Mouse (Mus musculus): ENCODE measurements around the gene Moap1.

Gene Moap1

DNA sequence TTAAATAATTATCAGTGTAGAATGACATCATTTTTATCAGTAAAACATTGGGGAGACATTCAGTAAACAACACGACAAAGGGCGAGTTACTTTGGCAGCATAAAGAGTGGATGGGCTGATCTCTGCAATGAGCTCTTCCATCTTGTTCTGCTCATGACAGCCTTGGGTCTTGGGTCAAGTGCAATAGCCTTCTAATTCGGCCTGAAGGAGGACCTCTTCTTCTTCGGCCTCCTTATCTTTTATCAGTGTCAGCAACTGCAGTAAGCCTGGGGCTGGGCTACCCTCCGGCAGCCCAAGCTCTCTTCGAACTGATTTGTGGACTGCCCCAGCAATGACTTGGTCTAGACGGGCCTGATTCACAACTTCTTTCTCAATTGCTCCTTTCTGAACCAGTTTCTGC lies 1.4 kb downstream of the Moap1 start:
- DNase-seq (ENCODE audit: low read depth, low spot score), result no peak

DNA sequence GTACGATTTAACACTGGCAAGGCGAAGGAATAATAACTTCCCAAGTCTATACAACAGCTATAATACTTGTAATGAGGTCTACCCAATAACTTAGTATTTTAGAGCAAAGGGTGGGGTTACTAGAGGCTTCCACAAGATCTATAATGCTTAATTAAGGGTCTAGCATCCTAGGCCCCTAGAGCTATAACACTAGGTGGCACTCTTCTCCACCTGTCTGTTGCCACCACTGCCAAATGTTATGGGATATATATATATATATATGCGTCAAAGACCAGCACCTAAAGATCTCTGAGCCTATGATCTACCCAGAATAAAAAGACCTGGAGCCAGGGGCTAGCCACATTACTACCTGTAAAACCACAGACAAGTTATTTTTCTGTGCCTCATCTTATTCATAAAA lies 3.2 kb downstream of the Moap1 start:
- no peak for DNase-seq (ENCODE audit: low read depth, low spot score)

DNA sequence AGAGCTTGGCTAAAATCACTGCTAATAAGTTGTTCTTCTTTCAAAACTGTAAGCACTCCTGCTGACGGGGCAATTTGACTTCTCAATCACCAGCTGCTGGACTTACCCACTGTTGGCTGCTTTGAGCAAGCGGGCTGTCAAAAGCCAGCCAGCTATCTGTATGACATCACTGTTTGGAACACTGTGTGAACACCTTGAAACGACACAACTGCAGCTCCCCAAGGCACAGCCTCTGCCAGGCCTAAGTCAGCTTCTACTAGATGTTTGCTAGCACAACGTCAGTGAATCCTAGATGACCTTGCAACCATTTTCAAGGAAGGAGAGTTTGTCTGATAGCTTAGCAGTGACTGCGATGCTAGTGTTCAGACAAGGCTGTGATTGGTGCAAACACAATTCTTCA lies 4.4 kb downstream of the Moap1 start:
- DNase-seq (ENCODE audit: low read depth, low spot score), result no peak

DNA sequence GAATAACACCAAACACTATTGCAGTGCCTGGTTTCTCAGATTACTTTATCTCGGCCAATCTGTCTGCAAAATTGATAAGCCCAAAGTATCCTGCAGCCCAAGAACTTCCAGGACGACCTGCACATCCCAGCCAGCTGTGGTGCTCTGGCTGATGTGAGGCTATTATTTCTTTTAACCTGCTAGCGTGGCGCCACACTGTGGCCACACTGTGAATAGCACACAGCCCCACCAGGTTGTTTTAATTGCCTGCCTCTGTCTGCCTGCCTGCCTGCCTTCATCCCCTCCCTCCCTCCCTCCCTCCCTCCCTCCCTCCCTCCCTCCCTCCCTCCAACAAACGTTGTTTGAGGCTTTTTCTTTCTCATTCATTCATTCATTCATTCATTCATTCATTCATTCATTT lies 10.1 kb downstream of the Moap1 start:
- no peak for DNase-seq (ENCODE audit: low read depth, low spot score)

DNA sequence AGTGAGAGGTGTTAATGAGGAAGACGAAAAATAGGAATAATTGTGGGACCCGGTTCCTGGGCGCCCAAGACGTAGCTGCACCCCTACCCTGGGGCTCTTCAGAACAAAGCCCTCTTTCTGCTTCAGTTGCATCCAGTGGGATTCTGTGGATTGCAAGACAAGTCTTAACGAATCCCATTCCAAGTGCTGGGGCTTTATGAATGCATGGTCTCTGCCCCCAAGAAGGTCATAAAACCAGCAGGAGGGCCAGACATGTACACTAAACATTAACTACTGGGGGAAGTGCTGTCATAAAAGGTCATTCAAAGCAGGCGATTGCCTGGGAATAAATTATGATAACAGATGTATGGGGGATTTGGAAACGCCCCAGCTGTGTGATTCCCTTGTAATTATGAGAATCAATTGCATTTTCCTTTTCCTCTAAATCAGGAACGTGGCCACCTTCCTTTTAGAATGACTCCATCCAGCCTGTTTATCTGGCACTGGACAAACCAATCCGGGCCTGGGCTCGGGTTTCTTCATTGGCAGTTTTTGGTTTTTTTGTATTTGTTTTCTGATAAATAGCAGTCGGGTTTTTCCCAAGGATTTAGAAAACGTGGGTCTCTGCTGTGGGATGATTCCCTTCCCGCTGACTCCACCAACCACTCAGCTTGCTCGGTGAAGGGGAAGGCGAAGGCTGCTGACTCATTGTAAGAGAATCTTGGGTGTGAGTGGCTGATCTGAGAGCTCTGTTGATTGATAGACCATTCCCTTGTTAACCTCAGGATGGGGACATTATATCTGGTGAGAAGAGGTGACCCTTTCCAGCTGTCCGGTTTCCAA lies 12.5 kb downstream of the Moap1 start:
- no peak for DNase-seq (ENCODE audit: low read depth, low spot score)

DNA sequence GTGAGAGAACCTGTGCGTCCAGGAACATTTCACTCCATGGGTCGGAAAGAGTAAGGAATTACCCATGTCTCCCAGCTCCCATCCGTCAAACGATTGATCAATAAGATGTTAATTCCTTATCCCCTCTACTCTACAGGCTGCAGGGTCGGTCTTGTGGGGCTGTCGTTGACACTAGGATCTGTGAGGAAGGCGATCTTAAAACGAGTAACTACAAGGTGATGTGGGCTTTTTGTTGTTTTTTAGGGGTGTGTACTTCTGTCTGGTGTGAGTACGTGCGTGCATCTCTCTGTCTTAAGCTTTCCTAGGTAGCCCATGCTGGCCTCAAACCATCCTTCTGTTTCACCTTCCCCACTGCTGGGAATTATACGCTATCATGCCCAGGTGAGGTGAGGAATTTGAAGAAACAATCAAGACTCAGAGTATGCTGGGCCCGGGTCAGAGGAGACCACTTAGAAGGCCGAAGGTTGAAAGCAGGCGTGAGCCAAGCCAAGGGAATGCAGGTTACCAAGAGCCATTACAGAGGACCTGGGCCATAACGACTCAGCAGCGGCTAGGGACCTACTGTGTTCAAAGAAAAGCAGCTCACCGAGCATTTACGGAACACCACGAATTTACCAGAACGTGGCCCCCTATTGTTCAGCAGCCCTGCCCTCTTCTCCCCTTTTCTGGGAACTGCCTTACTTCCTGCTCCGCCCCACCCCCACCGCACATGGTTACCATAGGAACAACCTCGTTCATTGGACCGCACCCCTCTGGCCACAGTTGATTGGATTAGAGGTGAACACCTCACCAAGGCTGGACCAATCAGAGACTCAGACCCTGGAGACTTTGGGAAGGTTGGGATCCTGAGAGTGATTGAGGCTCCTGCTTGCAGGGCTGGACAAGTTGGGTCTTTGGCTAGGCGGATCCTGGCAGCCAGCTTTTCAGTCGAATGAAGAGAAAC lies 13.3 kb downstream of the Moap1 start:
- DNase-seq (ENCODE audit: low read depth, low spot score), result peak; percentile 68

DNA sequence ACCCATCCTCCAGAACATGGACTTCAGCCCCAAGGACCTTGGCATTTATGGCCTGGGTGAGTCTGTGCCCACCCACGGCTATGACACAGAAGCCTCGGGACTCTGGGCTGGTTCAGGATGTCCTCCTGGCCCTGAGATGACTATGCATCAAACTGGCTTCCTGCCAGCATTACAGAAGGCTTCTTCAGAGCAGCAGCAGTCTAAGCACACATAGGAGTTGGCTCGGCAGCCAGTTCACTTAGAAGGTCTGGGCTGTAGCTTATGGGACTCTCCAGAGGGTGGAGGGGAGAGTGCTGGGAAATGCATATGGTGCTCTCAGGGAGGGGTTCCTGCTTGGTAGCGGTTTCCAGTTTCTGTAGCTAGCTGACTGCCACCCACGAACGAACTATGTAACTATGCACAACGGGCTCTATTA lies 17.7 kb downstream of the Moap1 start:
- DNase-seq (ENCODE audit: low read depth, low spot score), result no peak

DNA sequence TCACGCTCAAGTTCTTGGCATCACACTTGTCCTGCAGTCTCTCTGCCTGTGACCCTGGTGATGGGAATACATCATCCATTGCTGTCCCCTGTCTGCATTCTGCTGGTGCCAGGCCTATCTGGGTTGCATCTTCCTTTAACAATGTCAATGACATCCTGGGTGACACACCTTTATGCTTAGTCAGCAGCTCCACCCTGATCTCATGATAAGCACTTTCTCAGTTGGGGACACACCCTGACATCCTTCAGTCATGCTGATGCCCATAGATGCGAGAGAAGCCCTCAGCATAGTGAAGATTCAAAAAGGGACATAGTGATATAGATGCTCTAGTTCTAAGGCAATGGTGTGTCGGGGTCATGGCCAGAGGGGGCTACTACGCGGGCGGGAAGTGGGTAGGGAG lies 18.3 kb downstream of the Moap1 start:
- DNase-seq (ENCODE audit: low read depth, low spot score), result no peak

DNA sequence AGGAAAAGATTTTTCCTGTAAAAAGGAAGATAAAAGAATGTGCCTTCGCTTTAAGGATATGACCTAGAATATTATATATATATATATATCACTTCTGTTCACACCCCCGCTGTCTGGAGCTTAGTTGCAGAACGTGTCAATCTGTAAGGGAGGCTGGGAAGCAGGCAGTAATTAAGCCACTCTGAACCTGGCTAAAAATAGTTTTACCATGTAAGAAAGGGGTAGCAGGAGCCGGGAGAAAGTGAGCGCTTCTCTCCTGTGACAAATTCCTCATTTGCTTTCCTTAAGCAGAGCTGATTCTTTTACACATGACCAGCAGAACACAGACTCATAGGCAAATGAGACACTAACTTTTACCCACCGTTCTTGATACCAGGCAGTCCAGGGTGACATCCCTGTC lies 19.6 kb downstream of the Moap1 start:
- peak; percentile 89 for DNase-seq (ENCODE audit: low read depth, low spot score)

DNA sequence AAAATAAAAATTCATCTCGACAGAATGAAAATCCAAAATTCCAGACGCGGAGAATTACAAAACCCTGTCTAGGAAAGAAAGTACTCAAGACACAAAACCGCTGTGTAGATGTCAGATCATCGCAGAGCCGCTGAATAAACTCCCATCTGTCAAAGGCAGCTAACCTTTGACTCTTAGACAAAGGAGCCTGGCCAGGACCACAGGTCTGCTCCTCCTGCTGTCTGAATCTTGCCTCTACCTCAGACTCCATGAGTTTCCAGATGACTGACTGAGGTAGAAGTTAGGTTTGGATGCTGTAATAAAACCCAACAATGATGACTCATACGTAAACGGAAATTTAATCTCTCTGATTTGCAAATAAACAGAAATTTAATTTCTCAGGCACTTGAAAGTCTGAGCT lies 20.5 kb downstream of the Moap1 start:
- no peak for DNase-seq (ENCODE audit: low read depth, low spot score)

DNA sequence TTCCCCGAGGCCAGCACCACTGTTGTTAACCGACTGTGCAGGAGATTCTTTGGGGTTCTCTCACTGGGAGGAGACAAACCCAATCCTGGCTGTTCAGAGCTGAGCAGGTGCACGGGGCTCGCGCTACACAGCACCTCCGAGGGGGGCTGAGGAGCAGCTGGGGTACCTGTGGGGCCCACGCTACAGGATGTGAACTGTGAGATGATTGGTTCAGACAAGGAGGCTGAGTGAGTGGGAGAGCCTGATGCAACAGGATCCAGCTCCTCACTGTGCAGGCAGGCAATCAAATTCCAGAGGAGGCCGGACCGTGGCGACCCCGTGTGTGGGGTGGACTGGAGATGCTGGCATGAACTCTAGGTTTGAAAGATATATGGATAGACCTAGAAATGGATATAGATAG lies 21.0 kb downstream of the Moap1 start:
- no peak for DNase-seq (ENCODE audit: low read depth, low spot score)

DNA sequence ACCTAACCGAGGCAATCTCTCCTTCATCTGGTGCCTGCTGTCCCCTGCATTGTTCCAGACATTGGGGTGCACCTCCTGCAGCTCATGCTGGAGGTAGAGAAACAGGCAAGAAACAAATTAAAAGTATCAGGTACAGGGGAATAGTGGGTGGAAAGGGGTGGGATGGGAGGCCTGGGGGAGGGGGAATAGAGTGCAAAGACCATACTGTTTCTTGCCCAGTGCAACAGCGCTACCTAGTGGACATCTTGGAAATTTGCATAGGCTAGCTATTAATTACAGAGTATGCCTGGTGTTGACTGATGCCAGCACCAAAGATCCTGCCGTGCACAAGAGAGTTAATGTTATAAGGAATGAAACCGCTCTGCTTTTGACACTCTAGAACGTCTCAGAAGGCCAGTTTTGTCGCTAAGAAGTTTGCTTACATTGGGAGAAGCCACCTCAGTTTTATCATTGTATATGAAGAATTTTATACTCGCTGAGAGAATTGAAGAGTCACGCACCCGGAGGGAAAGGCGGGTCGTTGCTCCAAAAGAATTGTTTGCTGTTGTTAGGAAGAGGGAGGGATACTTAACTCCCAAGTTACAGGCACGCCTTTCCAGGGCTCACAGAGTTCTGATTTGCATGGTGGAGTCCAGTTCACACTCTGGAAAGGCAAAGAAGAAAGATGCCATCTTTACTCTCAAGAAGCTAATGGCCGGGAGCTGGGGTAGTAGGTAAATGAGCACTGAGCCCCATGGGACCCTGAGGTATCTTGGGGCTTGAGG lies 23.7 kb downstream of the Moap1 start:
- no peak for DNase-seq (ENCODE audit: low read depth, low spot score)

DNA sequence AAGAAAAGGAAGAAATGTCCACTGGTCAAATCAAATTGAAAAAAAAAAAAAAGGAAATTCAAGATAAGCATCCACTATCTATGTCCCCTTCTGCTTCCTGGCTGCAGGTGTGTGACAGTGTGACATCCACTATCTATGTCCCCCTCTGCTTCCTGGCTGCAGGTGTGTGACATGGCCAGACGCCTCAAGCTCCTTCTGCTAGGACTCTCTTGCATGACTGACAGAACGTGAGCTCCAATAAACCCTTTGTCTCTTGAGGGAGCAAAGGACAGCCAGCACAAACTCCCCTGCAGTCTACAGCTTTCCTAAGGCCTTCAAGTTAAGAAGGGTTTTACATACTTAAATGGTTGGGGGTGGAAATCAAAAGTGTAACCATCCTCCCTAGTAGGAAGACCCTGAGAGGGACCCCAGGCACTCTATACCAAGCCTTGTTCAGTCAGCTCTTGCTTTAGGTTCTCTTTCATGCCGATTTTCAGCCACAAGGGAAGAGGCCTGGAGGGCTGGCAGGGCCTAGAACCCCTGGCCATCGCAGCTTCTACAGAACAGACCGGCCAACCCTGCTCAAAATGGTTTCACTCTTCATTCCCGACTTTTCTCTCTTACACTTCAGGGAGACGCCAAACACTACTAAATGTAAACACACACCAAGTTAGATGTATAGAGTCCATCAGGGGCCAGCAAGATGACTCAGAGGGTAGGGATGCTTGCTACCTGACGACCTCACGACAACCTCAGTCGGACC lies 28.6 kb downstream of the Moap1 start:
- no peak for DNase-seq (ENCODE audit: low read depth, low spot score)

DNA sequence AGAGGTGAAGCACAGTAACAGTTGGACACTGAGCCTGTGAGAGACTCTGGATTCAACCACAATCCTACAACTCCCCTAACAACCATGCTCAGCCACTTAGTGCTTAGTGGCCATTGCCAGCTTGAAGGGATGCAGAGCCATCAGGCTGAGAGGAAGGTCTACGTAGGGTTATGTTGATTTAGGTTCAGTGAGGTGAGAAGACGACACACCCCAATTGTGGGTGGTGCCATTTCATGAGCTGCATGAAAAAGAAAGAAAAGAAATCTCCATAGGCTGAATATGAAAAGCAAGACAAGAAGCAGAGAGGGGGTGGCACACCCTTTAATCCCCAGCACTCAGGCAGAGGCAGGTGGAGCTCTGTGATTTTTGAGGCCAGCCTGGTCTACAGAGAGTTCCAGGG lies 29.3 kb downstream of the Moap1 start:
- DNase-seq (ENCODE audit: low read depth, low spot score), result no peak

DNA sequence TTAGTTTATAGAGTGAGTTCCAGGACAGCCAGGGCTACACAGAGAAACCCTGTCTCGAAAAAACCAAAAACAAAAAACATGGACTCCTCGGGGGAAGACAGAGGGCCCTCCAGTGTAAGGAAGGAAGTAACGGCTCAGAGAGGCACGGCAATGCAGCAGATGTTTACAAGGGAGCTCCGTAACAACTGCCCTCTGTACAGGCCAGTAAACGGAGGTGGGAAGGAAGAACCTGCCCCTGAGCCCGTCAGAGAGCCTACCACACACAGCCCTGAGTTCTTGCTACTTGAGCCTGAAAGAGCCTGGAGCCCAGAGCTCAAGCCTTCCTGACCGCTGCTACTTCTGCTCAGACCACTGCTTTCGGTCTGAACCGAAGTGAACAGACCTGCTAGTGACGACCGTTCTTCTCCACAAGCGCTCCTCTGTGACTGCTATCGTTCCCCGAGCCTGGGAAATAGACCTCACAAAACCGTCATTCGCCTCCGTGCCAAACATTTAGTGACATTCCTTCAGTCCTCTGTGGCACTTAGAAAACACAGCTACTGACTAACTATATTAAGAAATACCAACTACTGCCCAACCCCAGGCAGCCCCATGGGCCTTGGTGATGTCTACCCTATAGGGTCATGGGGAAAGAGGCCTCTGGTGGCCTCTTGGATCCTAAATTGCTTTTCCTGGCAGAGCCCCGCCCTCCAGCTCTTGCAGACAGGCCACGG lies 30.2 kb downstream of the Moap1 start:
- no peak for DNase-seq (ENCODE audit: low read depth, low spot score)

DNA sequence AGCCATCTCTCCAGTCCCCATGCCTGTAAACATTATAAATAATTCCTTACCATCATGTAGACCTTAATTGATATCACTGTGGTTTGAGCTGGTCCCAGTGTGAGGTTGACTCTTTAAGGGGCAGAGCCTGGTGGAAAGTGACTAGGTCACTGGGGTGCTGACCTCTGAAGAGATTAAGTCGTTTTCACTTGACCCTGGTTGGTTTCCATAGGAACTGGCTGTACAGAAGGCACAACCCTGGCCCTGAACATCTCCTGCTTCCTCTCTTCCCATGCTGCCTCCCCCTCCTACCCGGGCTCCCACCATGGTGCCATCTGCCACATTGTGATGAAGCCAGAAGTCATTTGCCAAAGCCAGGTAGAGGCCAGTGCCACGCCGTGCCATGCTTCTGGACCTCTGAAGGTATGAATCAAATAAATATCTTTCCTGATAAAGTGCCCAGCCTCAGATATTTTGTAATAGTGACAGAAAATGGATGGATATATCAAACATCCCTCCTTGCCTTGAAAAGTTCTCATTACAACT lies 32.5 kb downstream of the Moap1 start:
- DNase-seq (ENCODE audit: low read depth, low spot score), result no peak

DNA sequence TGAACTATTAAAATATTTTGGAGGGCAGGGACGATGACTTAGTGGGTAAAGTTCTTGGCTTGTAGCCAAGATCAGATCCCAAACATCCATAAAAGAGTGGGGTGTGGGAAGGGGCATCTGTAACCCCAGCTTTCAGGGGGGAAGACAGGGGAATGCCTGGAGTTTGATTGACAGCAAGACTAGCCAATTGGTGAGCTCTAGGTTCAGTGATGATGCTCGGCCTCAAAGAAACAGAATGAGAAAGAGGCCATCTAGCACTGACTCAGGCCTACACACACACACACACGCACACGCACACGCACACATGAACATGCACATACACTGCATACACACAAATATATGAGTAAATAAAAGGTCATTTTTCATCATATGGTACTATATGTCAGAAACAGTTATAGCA lies 33.6 kb downstream of the Moap1 start:
- no peak for DNase-seq (ENCODE audit: low read depth, low spot score)

DNA sequence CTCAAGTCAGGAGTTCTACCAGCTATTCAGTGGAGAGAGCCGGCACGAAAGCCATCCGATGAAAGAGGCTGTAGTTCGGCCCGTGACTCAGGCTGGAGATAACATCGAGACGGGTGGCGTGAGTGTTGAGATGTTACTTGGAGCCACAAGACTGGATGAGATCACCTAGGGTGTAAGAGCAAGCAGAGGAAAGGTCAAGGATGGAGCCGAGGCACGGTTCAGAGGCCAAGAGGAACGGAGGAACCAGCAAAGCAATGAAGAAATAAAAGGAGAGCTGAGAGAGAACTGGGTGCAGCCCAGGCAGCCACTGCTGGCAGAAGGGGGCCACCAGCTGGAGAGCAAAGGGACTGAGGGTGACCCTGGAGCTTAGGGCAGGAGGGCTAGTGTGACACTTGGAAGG lies 35.2 kb downstream of the Moap1 start:
- no peak for DNase-seq (ENCODE audit: low read depth, low spot score)

DNA sequence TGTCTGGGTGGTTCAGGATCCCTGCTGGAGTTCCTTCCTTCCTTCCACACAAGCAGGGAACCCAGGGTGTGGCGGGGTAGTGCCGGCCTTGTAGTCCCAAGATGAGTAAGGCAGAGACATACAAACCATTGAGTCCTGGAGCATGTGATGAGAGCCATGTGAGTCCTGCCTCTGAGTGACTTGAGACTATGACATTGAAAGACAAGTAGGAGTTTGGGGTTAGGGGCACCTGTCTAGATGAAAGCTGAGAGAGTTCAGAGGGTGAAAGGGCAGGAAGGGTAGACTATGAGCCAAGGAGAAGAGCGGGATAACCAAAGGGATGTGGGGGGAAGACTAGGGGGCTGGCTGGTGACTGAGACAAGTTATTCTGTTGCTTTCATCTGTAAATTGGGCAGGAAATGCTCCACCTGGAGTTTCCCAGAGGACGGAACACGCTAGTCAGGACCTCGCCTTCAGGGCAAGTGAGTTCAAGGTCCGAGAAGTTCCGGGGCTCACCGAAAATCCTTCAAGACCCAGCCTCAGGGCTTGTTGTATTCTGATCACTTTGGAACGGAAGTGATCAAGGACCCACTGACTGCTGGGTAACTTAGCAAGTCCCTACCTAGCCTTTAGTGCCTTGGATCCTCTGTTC lies 36.5 kb downstream of the Moap1 start:
- no peak for DNase-seq (ENCODE audit: low read depth, low spot score)

All from telencephalon, adult 2 months (tissue).